8 mouse cellular contexts compared by ENCODE assay signal in genomic region chr16:34571931-34572405, GRCm38 (mm10). TPM values are rescaled to one million over a fixed set of nuclear protein-coding genes. Genes with fewer than 3 reads are reported as not detected.
DNase-seq lines count a peak whose midpoint lies in the region; ATAC-seq and TF ChIP-seq lines count a peak whose summit lies in the region.

No protein-coding gene starts in this region.

- H3K4me2 ChIP-seq in intestine, embryonic 16.5 days (ENCODE audit: low read depth, low read length): peak overlapping the region; percentile 95
- peak overlapping the region; percentile 94 for H3K4me2 ChIP-seq in midbrain, embryonic 15.5 days

- peaks cover 15% of the 10 kb centered on the region for H3K27me3 ChIP-seq in thymus, adult 2 months (ENCODE audit: control insufficient read depth, insufficient read depth, low read length)
- H3K27me3 ChIP-seq in intestine, embryonic 16.5 days (replicated peaks; ENCODE audit: control insufficient read depth, insufficient read depth, low read length): no peaks in the 10 kb centered on the region
- H3K27me3 ChIP-seq in midbrain, embryonic 15.5 days (replicated peaks): no peaks in the 10 kb centered on the region

- no peak overlapping the region for H3K27ac ChIP-seq in thymus, adult 2 months (ENCODE audit: control insufficient read depth, insufficient read depth, low read length)
- no peak overlapping the region for H3K27ac ChIP-seq in intestine, embryonic 16.5 days (ENCODE audit: low read length)
- peak overlapping the region; percentile 100 for H3K27ac ChIP-seq in midbrain, embryonic 15.5 days

- H3K4me1 ChIP-seq in thymus, adult 2 months (replicated peaks; ENCODE audit: control insufficient read depth, insufficient read depth, low read length): 0 out of 2 replicates have a peak, but pooled peaks cover 2% of the 10 kb centered on the region
- 0 out of 2 replicates have a peak, but pooled peaks cover 8% of the 10 kb centered on the region for H3K4me1 ChIP-seq in intestine, embryonic 16.5 days (ENCODE audit: control insufficient read depth, insufficient read depth, low read length)
- H3K4me1 ChIP-seq in midbrain, embryonic 15.5 days: peaks cover 39% of the 10 kb centered on the region

- peak overlapping the region; percentile 91 for H3K9ac ChIP-seq in intestine, embryonic 16.5 days (ENCODE audit: low read depth, low read length)
- H3K9ac ChIP-seq in midbrain, embryonic 15.5 days: peak overlapping the region; percentile 100

- ATAC-seq in intestine, embryonic 16.5 days: no peak; the same call in 1 of the 2 replicates
- ATAC-seq in midbrain, embryonic 15.5 days (replicated peaks): no peak; the same call in 1 of the 2 replicates
- no peak for ATAC-seq in erythroid progenitor cell, adult 5-6 weeks (replicated peaks; ENCODE audit: low FRiP score, poor library complexity, severe bottlenecking)

- 11% methylated on average over 10 of the region's 10 CpGs for WGBS in thymus, adult 2 months
- WGBS in intestine, embryonic 16.5 days: 2% methylated on average over 10 of the region's 10 CpGs
- under 1% methylated on average over 10 of the region's 10 CpGs for WGBS in midbrain, embryonic 15.5 days

- no peaks in the 10 kb centered on the region for H3K36me3 ChIP-seq in thymus, adult 2 months (ENCODE audit: control insufficient read depth, insufficient read depth, low read length)
- H3K36me3 ChIP-seq in intestine, embryonic 16.5 days (ENCODE audit: control insufficient read depth, insufficient read depth, low read length): no peaks in the 10 kb centered on the region
- H3K36me3 ChIP-seq in midbrain, embryonic 15.5 days (replicated peaks): no peaks in the 10 kb centered on the region

- TF ChIP-seq CTCF in thymus, adult 2 months (IDR thresholded peaks at IDR 0.05; ENCODE audit: borderline replicate concordance, control insufficient read depth, extremely low read depth, insufficient read depth, low read length, poor library complexity): no peak

- peak; percentile 16 for DNase-seq in adrenal gland, postnatal 14 days
- DNase-seq in adrenal gland, adult 18-20 months (ENCODE audit: low spot score in 2 of 2): no peak
- no peak for DNase-seq in thymus, adult 2 months
- DNase-seq in thymus, postnatal 25 days: no peak
- no peak for DNase-seq in ovary, adult 18-20 months (ENCODE audit: low spot score)

- H3K9me3 ChIP-seq in intestine, embryonic 16.5 days (ENCODE audit: control insufficient read depth, low read length): no peaks in the 10 kb centered on the region
- H3K9me3 ChIP-seq in midbrain, embryonic 15.5 days: no peaks in the 10 kb centered on the region

- TF ChIP-seq POLR2A in thymus, adult 2 months (IDR thresholded peaks at IDR 0.05; ENCODE audit: control insufficient read depth, extremely low read depth, insufficient read depth, low read length, poor library complexity): no peak

- H3K4me3 ChIP-seq in thymus, adult 2 months (ENCODE audit: control insufficient read depth, insufficient read depth, low read length): peak overlapping the region; percentile 12; the same call in 1 of the 2 replicates
- H3K4me3 ChIP-seq in intestine, embryonic 16.5 days (ENCODE audit: low read length): peak overlapping the region; percentile 87
- H3K4me3 ChIP-seq in midbrain, embryonic 15.5 days: peak overlapping the region; percentile 98

RNA-seq across cellular contexts. Expression of gene Kalrn, which starts 1.4 kb away (rescaled TPM):
- 12.9 and 20.7 TPM in 2 replicates for total RNA-seq in adrenal gland, postnatal 14 days (2021)
- total RNA-seq in adrenal gland, adult 18-20 months (2021): 10 to 100 TPM in 1 of 2 experiments, 1 to 10 TPM in 1; 7.2 to 10.4 TPM
- polyA plus RNA-seq in thymus, adult 2 months (2012; rRNA removed): 2.9 and 3.2 TPM in 2 replicates
- 10.4 and 11.1 TPM in 2 replicates for polyA plus RNA-seq in intestine, embryonic 16.5 days (2015; fragmentation: Nextera tagmentation; extraction: Ambion mirVana)
- polyA plus RNA-seq in midbrain, embryonic 15.5 days (2015; fragmentation: Nextera tagmentation; extraction: Ambion mirVana): 34.5 and 39.2 TPM in 2 replicates
- total RNA-seq in erythroid progenitor cell, adult 5-6 weeks (2015; ENCODE audit: low replicate concordance): 1.1 TPM in 1 of 2 replicates, not detected in the other
- 1.1 and 1.7 TPM in 2 replicates for total RNA-seq in erythroid progenitor cell, adult 5-6 weeks (2017; ENCODE audit: low replicate concordance)

Comparison
In these comparisons a context has a peak if more than half of its experiments do, and no peak if none do; other contexts are left out.
1. H3K4me3 ChIP-seq: peak in every context shown above with its lines; median percentile 98 in midbrain, embryonic 15.5 days; 87 in intestine, embryonic 16.5 days; 12 in thymus, adult 2 months.